7 mouse cellular contexts compared by ENCODE assay signal in the genomic region with DNA sequence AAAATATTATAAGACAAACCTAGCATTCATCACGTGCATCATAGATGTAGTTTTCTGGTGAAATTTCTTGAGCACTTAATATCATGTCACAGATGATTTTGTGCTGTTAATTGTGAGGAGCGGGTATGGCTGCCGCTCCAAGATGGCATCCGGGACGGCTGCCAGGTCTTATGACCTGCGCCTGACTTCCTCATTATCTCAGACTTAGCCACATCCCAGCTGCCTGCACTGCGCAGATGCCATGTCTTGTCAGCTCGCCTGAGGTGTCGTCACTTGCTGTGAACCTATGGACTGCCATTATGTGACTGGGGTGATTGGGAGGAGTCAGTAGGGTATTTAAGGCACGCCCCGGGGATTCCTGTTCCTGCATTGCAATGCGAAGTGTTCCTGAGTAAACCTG.
DNase-seq lines count a peak whose midpoint lies in the region; ATAC-seq and TF ChIP-seq lines count a peak whose summit lies in the region.
"Not testable (repeated sequence)": the region's sequence is repeated elsewhere in the genome, so short reads cannot be mapped to it uniquely, and the experiment has no call there.

No protein-coding gene starts in this region.

- ATAC-seq in forebrain, embryonic 14.5 days = 0 out of 2 replicates have a peak, but pooled peaks have one; percentile 40
- ATAC-seq in hindbrain, embryonic 13.5 days (ENCODE audit: low FRiP score) = 0 out of 2 replicates have a peak, but pooled peaks have one; percentile 21

- TF ChIP-seq CTCF in MEL (IDR thresholded peaks at IDR 0.05 in 2 of 3, conservative IDR thresholded peaks at IDR 0.05 in 1 of 3; ENCODE audit: control insufficient read depth in 1 of 3, insufficient read depth in 1 of 3, low read depth in 2 of 3, low read length in 3 of 3, poor library complexity in 1 of 3, severe bottlenecking in 1 of 3); brain, embryonic 14.5 days (IDR thresholded peaks at IDR 0.05; ENCODE audit: borderline replicate concordance, extremely low read depth, insufficient read depth, insufficient read length): not testable (repeated sequence)

- H3K27me3 ChIP-seq in MEL (ENCODE audit: control insufficient read depth in 1 of 2, insufficient read depth in 2 of 2, low read length in 2 of 2); forebrain, embryonic 14.5 days (replicated peaks; ENCODE audit: control insufficient read depth, insufficient read depth, low read length); hindbrain, embryonic 13.5 days: not testable (repeated sequence)

- not testable (repeated sequence) for H3K36me3 ChIP-seq in MEL (ENCODE audit: control insufficient read depth in 1 of 2, insufficient read depth in 2 of 2, low read length in 2 of 2); forebrain, embryonic 14.5 days (ENCODE audit: control insufficient read depth, insufficient read depth, low read length); hindbrain, embryonic 13.5 days

- H3K9ac ChIP-seq in MEL (ENCODE audit: control insufficient read depth, low read depth, low read length, poor library complexity, severe bottlenecking); forebrain, embryonic 14.5 days (ENCODE audit: low read length); hindbrain, embryonic 13.5 days: not testable (repeated sequence)

- not testable (repeated sequence) for H3K4me2 ChIP-seq in forebrain, embryonic 14.5 days (ENCODE audit: low read length); hindbrain, embryonic 13.5 days

- H3K79me2 ChIP-seq in MEL (ENCODE audit: control insufficient read depth, insufficient read depth, low read length, poor library complexity) = not testable (repeated sequence)

- not testable (repeated sequence) for TF ChIP-seq RAD21 in MEL (IDR thresholded peaks at IDR 0.05; ENCODE audit: low read depth, low read length)

- intact Hi-C loops in left cerebral cortex, postnatal 4 days (cut with DNase I) = not testable (repeated sequence)

- DNase-seq in 3T3-L1 (ENCODE audit: low read depth, low spot score) = peak; percentile 20
- DNase-seq in MEL (ENCODE audit: low read depth, low spot score) = peak; percentile 14
- peak; percentile 4 for DNase-seq in ZHBTc4 (ENCODE audit: low read depth, low spot score)
- peak; percentile 29 for DNase-seq in brain, embryonic 14.5 days (ENCODE audit: low read depth)
- DNase-seq in forebrain, embryonic 14.5 days (ENCODE audit: low spot score) = peak; percentile 14
- DNase-seq in left cerebral cortex, postnatal 4 days = peak; percentile 46

- H3K9me3 ChIP-seq in MEL (replicated peaks; ENCODE audit: insufficient read depth, low read length); forebrain, embryonic 14.5 days (replicated peaks; ENCODE audit: control insufficient read depth, low read length); hindbrain, embryonic 13.5 days: not testable (repeated sequence)

- not testable (repeated sequence) for TF ChIP-seq EP300 in MEL (IDR thresholded peaks at IDR 0.05; ENCODE audit: low read depth in 1 of 2, low read length in 2 of 2)

- not testable (repeated sequence) for TF ChIP-seq POLR2A in MEL (IDR thresholded peaks at IDR 0.05; ENCODE audit: control insufficient read depth in 1 of 2, insufficient read depth in 1 of 2, low read depth in 1 of 2, low read length in 2 of 2, poor library complexity in 1 of 2); brain, embryonic 14.5 days (IDR thresholded peaks at IDR 0.05; ENCODE audit: borderline replicate concordance, extremely low read depth, insufficient read depth, insufficient read length, poor library complexity, severe bottlenecking)

- not testable (repeated sequence) for H3K27ac ChIP-seq in MEL (ENCODE audit: control insufficient read depth, low read depth, low read length); forebrain, embryonic 14.5 days (ENCODE audit: low read depth, low read length); hindbrain, embryonic 13.5 days

- WGBS in forebrain, embryonic 14.5 days = 78% methylated on average over 12 of the region's 12 CpGs
- 80% methylated on average over 12 of the region's 12 CpGs for WGBS in hindbrain, embryonic 13.5 days

- not testable (repeated sequence) for H3K4me3 ChIP-seq in MEL (ENCODE audit: control insufficient read depth in 1 of 2, insufficient read depth in 1 of 2, low read depth in 2 of 2, low read length in 2 of 2); forebrain, embryonic 14.5 days (ENCODE audit: low read depth, low read length); hindbrain, embryonic 13.5 days

- H3K4me1 ChIP-seq in MEL (ENCODE audit: control insufficient read depth in 1 of 2, insufficient read depth in 2 of 2, low read length in 2 of 2); forebrain, embryonic 14.5 days (ENCODE audit: control insufficient read depth, insufficient read depth, low read length); hindbrain, embryonic 13.5 days (replicated peaks): not testable (repeated sequence)
